Mouse (Mus musculus): ENCODE measurements around the gene Tldc2. TPM values are rescaled to one million over a fixed set of nuclear protein-coding genes. Genes with fewer than 3 reads are reported as not detected.

Gene Tldc2
- total RNA-seq, 2 experiments from 2014 or later, result not detected

- no peak for ATAC-seq (replicated peaks; ENCODE audit: low FRiP score, poor library complexity, severe bottlenecking)
These were observed 27.7 kb upstream of the Tldc2 start for GRCm38 (mm10) chr2:157059166-157059565.

- ATAC-seq (replicated peaks; ENCODE audit: low FRiP score, poor library complexity, severe bottlenecking), result no peak
These were observed 26.8 kb upstream of the Tldc2 start for GRCm38 (mm10) chr2:157060037-157060436.

GRCm38 (mm10) chr2:157060557-157061305, 26.1 kb upstream of the Tldc2 start:
- ATAC-seq (replicated peaks; ENCODE audit: low FRiP score, poor library complexity, severe bottlenecking), result no peak

GRCm38 (mm10) chr2:157063241-157063700, 23.6 kb upstream of the Tldc2 start:
- no peak for ATAC-seq (replicated peaks; ENCODE audit: low FRiP score, poor library complexity, severe bottlenecking)

- no peak for ATAC-seq (replicated peaks; ENCODE audit: low FRiP score, poor library complexity, severe bottlenecking)
These were observed 22.7 kb upstream of the Tldc2 start for GRCm38 (mm10) chr2:157064136-157064535.

- no peak for ATAC-seq (replicated peaks; ENCODE audit: low FRiP score, poor library complexity, severe bottlenecking)
These were observed 21.6 kb upstream of the Tldc2 start for GRCm38 (mm10) chr2:157064978-157065878.

- ATAC-seq (replicated peaks; ENCODE audit: low FRiP score, poor library complexity, severe bottlenecking), result no peak
These were observed 21.0 kb upstream of the Tldc2 start for GRCm38 (mm10) chr2:157065879-157066226.

GRCm38 (mm10) chr2:157066731-157067430, 20.0 kb upstream of the Tldc2 start:
- ATAC-seq (replicated peaks; ENCODE audit: low FRiP score, poor library complexity, severe bottlenecking), result no peak

- no peak for ATAC-seq (replicated peaks; ENCODE audit: low FRiP score, poor library complexity, severe bottlenecking)
These were observed 18.0 kb upstream of the Tldc2 start for GRCm38 (mm10) chr2:157068701-157069354.

GRCm38 (mm10) chr2:157069355-157069735, 17.5 kb upstream of the Tldc2 start:
- ATAC-seq (replicated peaks; ENCODE audit: low FRiP score, poor library complexity, severe bottlenecking), result no peak

- no peak for ATAC-seq (replicated peaks; ENCODE audit: low FRiP score, poor library complexity, severe bottlenecking)
These were observed 17.0 kb upstream of the Tldc2 start for GRCm38 (mm10) chr2:157069755-157070315.

GRCm38 (mm10) chr2:157070365-157070764, 16.5 kb upstream of the Tldc2 start:
- ATAC-seq (replicated peaks; ENCODE audit: low FRiP score, poor library complexity, severe bottlenecking), result no peak

GRCm38 (mm10) chr2:157071556-157071955, 15.3 kb upstream of the Tldc2 start:
- ATAC-seq (replicated peaks; ENCODE audit: low FRiP score, poor library complexity, severe bottlenecking), result no peak

- ATAC-seq (replicated peaks; ENCODE audit: low FRiP score, poor library complexity, severe bottlenecking), result no peak
These were observed 14.4 kb upstream of the Tldc2 start for GRCm38 (mm10) chr2:157072316-157072990.

- no peak for ATAC-seq (replicated peaks; ENCODE audit: low FRiP score, poor library complexity, severe bottlenecking)
These were observed 13.3 kb upstream of the Tldc2 start for GRCm38 (mm10) chr2:157073378-157074052.

- no peak for ATAC-seq (replicated peaks; ENCODE audit: low FRiP score, poor library complexity, severe bottlenecking)
These were observed 12.6 kb upstream of the Tldc2 start for GRCm38 (mm10) chr2:157074186-157074724.

GRCm38 (mm10) chr2:157074772-157075171, 12.1 kb upstream of the Tldc2 start:
- no peak for ATAC-seq (replicated peaks; ENCODE audit: low FRiP score, poor library complexity, severe bottlenecking)

- ATAC-seq (replicated peaks; ENCODE audit: low FRiP score, poor library complexity, severe bottlenecking), result no peak
These were observed 11.6 kb upstream of the Tldc2 start for GRCm38 (mm10) chr2:157075226-157075625.

Measured in erythroblast, adult 5-6 weeks (primary cell).